In the genomic region with DNA sequence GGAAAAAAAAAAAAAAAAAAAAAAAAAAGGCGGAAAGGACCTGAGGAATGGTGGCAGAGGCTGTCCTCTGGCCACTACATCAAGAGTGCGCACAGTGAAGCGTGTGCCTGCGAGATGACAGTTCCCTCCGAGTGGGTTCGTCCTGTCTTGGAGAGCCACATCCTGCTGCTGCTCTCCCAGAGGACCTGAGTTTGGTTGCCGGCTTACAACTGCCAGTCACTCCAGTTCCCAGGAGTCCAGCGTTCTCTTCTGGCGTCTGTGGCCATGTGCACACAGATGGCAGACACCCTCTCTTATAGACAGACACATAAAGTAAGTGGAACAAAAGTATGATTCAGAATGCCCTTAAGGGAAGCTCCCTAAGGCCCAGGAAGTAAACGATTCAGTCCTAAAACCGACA, we compare ENCODE assay signal across 10 mouse cellular contexts. TPM values are rescaled to one million over a fixed set of nuclear protein-coding genes. Genes with fewer than 3 reads are reported as not detected.
DNase-seq lines count a peak whose midpoint lies in the region; ATAC-seq and TF ChIP-seq lines count a peak whose summit lies in the region.
"Had no signal": no experiment of that assay in that cellular context is flagged by ENCODE, and none has a peak within 500 bp of the region (broad histone marks: within the 10 kb centered on the region; RNA-seq: fewer than 3 reads in every experiment).

No protein-coding gene starts in this region.

- intact Hi-C loops in heart, postnatal 10 days (cut with DNase I): loop anchor here (2.0 to 10.0 kb wide), 3 partner anchors 42 to 245 kb away; a partner anchor contains a TSS

- H3K4me3 ChIP-seq in forebrain, embryonic 11.5 days (ENCODE audit: low read depth, low read length): no peak overlapping the region
- H3K4me3 ChIP-seq in forebrain, embryonic 16.5 days (replicated peaks; ENCODE audit: low read length): no peak overlapping the region
- no peak overlapping the region for H3K4me3 ChIP-seq in limb, embryonic 11.5 days (ENCODE audit: low read depth, low read length)

- H3K9me3 ChIP-seq in forebrain, embryonic 11.5 days (ENCODE audit: control insufficient read depth, low read length): no peaks in the 10 kb centered on the region
- no peaks in the 10 kb centered on the region for H3K9me3 ChIP-seq in forebrain, embryonic 16.5 days (ENCODE audit: control insufficient read depth, low read length)
- no peaks in the 10 kb centered on the region for H3K9me3 ChIP-seq in limb, embryonic 11.5 days (ENCODE audit: control insufficient read depth, low read length)

- ATAC-seq in forebrain, embryonic 11.5 days (replicated peaks; ENCODE audit: low FRiP score): peak; percentile 7; the same call in 1 of the 2 replicates
- no peak for ATAC-seq in forebrain, embryonic 16.5 days
- ATAC-seq in limb, embryonic 11.5 days (ENCODE audit: insufficient number of reproducible peaks, low FRiP score, low TSS enrichment, low read depth): 0 out of 2 replicates have a peak, but pooled peaks have one; percentile 2

- no peak for TF ChIP-seq CTCF in brain, embryonic 14.5 days (IDR thresholded peaks at IDR 0.05; ENCODE audit: borderline replicate concordance, extremely low read depth, insufficient read depth, insufficient read length)

- H3K36me3 ChIP-seq in forebrain, embryonic 11.5 days (ENCODE audit: control insufficient read depth, insufficient read depth, low read length): peaks cover 12% of the 10 kb centered on the region
- no peaks in the 10 kb centered on the region for H3K36me3 ChIP-seq in forebrain, embryonic 16.5 days (ENCODE audit: control insufficient read depth, insufficient read depth)
- H3K36me3 ChIP-seq in limb, embryonic 11.5 days (ENCODE audit: control insufficient read depth, insufficient read depth, low read length): peaks cover 19% of the 10 kb centered on the region

- H3K9ac ChIP-seq in forebrain, embryonic 11.5 days (ENCODE audit: low read length): no peak overlapping the region
- H3K9ac ChIP-seq in forebrain, embryonic 16.5 days (replicated peaks; ENCODE audit: low read depth, low read length): no peak overlapping the region
- no peak overlapping the region for H3K9ac ChIP-seq in limb, embryonic 11.5 days (ENCODE audit: low read length)

- no peak for TF ChIP-seq POLR2A in brain, embryonic 14.5 days (IDR thresholded peaks at IDR 0.05; ENCODE audit: borderline replicate concordance, extremely low read depth, insufficient read depth, insufficient read length, poor library complexity, severe bottlenecking)

- no peaks in the 10 kb centered on the region; the same call in 1 of the 2 replicates for H3K4me1 ChIP-seq in forebrain, embryonic 11.5 days (replicated peaks; ENCODE audit: control insufficient read depth, insufficient read depth, low read length)
- no peaks in the 10 kb centered on the region; the same call in 1 of the 2 replicates for H3K4me1 ChIP-seq in forebrain, embryonic 16.5 days (replicated peaks; ENCODE audit: control insufficient read depth, insufficient read depth, low read length)
- 0 out of 2 replicates have a peak, but pooled peaks cover 2% of the 10 kb centered on the region for H3K4me1 ChIP-seq in limb, embryonic 11.5 days (ENCODE audit: control insufficient read depth, insufficient read depth, low read length)

- H3K27ac ChIP-seq in forebrain, embryonic 11.5 days (ENCODE audit: low read depth, low read length): no peak overlapping the region
- H3K27ac ChIP-seq in forebrain, embryonic 16.5 days (ENCODE audit: low read length): no peak overlapping the region
- H3K27ac ChIP-seq in limb, embryonic 11.5 days (replicated peaks; ENCODE audit: low read depth, low read length): no peak overlapping the region

- no peak for DNase-seq in forebrain, embryonic 11.5 days (ENCODE audit: low spot score)
- DNase-seq in brain, embryonic 14.5 days (ENCODE audit: low read depth): peak; percentile 29
- peak; percentile 51 to 61 for DNase-seq in heart, postnatal 10 days
- peak; percentile 64 for DNase-seq in limb, embryonic 11.5 days (ENCODE audit: low spot score)
- no peak for DNase-seq in cerebellum, adult 11 months
- DNase-seq in cerebellum, adult 8-10 months: no peak
- no peak for DNase-seq in layer of hippocampus, adult 9-10 months (ENCODE audit: low spot score)
- DNase-seq: B cell, adult 2 months had no signal

- H3K27me3 ChIP-seq in forebrain, embryonic 11.5 days (ENCODE audit: control insufficient read depth, insufficient read depth, low read length): no peaks in the 10 kb centered on the region
- no peaks in the 10 kb centered on the region for H3K27me3 ChIP-seq in forebrain, embryonic 16.5 days (replicated peaks; ENCODE audit: control insufficient read depth, insufficient read depth, low read length)
- no peaks in the 10 kb centered on the region for H3K27me3 ChIP-seq in limb, embryonic 11.5 days (ENCODE audit: control insufficient read depth, insufficient read depth, low read length)

- H3K4me2 ChIP-seq in forebrain, embryonic 11.5 days (ENCODE audit: low read depth, low read length, severe bottlenecking): no peak overlapping the region
- no peak overlapping the region for H3K4me2 ChIP-seq in forebrain, embryonic 16.5 days (ENCODE audit: low read length)
- H3K4me2 ChIP-seq in limb, embryonic 11.5 days (ENCODE audit: low read depth, severe bottlenecking): peak overlapping the region; percentile 18; the same call in 1 of the 2 replicates

- 46% methylated on average over 11 of the region's 11 CpGs for WGBS in forebrain, embryonic 11.5 days
- 52% methylated on average over 10 of the region's 11 CpGs for WGBS in forebrain, embryonic 16.5 days
- 42% methylated on average over 11 of the region's 11 CpGs for WGBS in limb, embryonic 11.5 days

RNA-seq across cellular contexts. Expression of a gene that starts 27.3 kb away (rescaled TPM):
- polyA plus RNA-seq in forebrain, embryonic 11.5 days (2014; fragmentation: Nextera tagmentation; extraction: Ambion mirVana): 34.6 and 35.0 TPM in 2 replicates
- polyA plus RNA-seq in forebrain, embryonic 16.5 days (2015; fragmentation: Nextera tagmentation; extraction: Ambion mirVana): 6.1 and 8.1 TPM in 2 replicates
- 15.5 and 18.8 TPM in 2 replicates for polyA plus RNA-seq in brain, embryonic 14.5 days (2012; rRNA removed)
- 100 to 1,000 TPM; 103 to 111 TPM for total RNA-seq in heart, postnatal 10 days (2021)
- 71.2 and 76.7 TPM in 2 replicates for polyA plus RNA-seq in limb, embryonic 11.5 days (2014; fragmentation: Nextera tagmentation; extraction: Ambion mirVana)
- total RNA-seq: neutrophil, adult 5-6 weeks had no signal

RNA-seq across cellular contexts. Expression of a gene that starts 43.8 kb away (rescaled TPM):
- polyA plus RNA-seq in forebrain, embryonic 11.5 days (2014; fragmentation: Nextera tagmentation; extraction: Ambion mirVana): 9.9 and 10.5 TPM in 2 replicates
- 17.7 and 26.0 TPM in 2 replicates for polyA plus RNA-seq in forebrain, embryonic 16.5 days (2015; fragmentation: Nextera tagmentation; extraction: Ambion mirVana)
- polyA plus RNA-seq in brain, embryonic 14.5 days (2012; rRNA removed): 34.0 and 34.8 TPM in 2 replicates
- total RNA-seq in heart, postnatal 10 days (2021): 1 to 10 TPM; 4.4 to 5.4 TPM
- polyA plus RNA-seq in limb, embryonic 11.5 days (2014; fragmentation: Nextera tagmentation; extraction: Ambion mirVana): 4.7 and 6.4 TPM in 2 replicates

Comparison
In these comparisons a context has a peak if more than half of its experiments do, and no peak if none do; other contexts are left out.
1. DNase-seq: peak in brain, embryonic 14.5 days (single experiment), heart, postnatal 10 days (2 of 2) and limb, embryonic 11.5 days (single experiment); none in forebrain, embryonic 11.5 days (single experiment), cerebellum, adult 11 months (single experiment), cerebellum, adult 8-10 months (single experiment) and layer of hippocampus, adult 9-10 months (single experiment).